Mouse (Mus musculus): Measurements from ENCODE around the gene Glb1l.

The Glb1l gene

DNA sequence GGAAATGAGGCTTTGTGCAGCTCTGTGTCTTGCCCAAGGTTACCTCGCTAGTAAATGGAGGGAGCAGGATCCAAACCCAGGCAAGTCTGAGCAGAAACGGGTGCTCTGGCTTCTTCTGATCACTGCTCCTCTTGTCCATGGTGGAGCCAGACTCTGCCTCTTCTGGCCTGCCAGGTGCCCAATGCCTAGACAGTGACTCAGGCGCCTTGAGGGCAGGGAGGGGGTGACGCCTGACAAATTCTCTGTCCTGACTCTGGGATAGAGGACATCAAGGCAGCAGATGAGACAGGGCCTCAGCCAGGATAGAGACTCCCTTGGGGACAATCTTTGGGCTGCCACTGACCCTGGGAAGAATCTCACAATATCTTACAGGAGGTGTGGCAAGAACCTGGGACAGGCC is 20.6 kb upstream of the Glb1l start:
- no peak for DNase-seq (ENCODE audit: low spot score in 2 of 2)

DNA sequence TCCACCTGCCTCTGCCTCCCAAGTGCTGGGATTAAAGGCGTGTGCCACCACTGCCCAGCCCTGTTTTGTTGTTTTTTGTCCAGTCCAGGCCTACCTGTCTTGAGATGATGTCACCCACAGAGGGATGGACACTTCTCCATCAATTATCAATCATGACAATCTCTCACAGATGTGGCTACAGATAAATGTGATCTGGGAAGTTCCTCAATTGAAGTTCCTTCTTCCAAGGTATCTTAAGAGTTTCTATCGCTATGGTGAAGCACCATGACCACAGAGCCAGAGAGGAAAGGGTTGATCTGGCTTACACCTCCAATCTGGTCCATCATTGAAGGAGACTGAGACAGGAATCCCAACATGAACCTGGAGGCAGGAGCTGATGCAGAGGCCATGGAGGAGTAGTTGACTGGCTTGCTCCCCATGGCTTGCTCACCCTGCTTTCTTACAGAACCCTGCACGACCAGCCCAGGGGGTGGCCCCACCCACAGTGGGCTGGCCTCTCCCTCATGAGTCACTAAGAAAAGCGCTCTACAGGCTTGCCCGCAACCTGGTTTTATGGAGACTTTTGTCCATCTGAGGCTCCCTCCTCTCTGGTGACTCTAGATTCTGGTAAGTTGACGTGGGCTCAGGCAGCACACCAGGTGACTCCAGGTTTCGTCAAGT is 19.9 kb upstream of the Glb1l start:
- DNase-seq (ENCODE audit: low spot score in 2 of 2) = no peak

DNA sequence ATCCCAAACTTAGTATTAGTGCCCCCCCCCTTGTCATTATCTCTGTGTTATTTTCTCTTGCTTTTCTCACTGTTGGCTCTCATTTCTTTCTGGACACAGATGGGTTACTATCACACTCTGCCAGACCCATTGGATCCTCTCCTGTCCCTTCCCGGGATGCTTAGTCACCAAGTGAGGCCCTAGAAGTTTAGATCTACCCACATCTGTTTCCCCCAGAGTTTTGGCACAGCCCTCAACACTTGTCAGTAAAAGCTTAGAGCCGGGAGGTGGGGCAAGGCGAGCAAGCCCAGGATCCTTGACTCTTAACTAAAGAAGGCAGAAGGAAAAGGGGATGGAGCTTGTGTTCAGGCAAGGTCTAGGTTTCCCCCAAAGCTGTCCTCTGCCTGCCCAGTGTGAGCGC is 18.5 kb upstream of the Glb1l start:
- no peak for DNase-seq (ENCODE audit: low spot score in 2 of 2)

DNA sequence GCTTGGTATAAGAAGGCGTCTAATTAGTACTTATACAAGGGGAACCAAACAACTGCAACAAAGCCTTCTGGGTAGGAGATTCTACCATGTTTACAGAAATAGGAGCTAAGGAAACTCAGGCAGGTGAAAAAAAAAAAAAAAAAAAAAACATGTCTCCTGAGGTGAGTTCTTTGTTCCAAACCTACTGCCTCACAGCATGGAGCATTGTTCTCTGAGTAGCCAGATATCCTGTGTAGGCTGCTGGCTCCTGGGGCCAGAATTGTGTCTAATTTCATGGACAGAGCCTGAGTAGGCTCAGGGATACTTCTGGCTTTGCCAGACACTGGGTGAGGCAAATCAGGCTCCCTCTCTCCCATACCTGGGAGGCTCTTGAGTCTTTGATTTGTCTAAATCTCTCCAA is 17.0 kb upstream of the Glb1l start:
- DNase-seq (ENCODE audit: low spot score in 2 of 2) = no peak

DNA sequence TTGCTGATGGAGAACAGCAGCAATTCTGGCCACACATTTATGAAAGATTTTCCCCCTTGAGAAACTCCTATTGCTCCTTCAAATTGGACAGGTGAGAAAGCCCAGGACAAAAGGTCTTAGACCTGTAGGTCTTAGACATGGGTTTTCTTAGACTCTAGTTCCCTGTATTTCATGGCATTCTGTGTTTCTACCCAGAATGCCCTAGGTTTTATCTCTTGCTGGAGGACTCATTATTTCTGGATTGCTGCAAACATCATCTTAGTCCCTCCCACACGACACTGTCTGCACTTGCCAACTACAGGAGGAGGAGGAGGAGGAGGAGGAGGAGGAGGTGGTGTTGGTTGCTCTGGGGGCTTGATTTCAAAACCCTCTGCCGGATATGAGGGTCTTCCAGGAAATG is 15.5 kb upstream of the Glb1l start:
- no peak for DNase-seq (ENCODE audit: low spot score in 2 of 2)

DNA sequence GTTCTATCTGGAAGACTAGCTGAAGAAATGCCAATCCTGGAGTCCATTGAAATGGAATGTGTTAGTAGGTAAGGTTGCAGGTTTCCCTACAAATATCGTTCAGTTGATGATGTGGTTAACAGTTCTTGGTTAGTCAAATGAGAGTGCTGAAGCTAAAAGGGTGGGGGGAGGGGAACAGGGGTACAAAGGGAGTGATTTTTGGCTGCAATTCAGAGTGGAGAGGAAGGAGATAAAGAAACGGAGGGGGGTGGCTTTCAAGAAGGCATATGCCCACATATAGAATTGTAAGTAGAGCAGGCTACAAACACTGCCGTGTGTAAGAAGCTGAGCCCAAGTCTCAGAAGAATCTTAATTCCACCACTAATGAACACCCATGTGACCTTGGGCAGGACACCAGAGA is 14.9 kb upstream of the Glb1l start:
- no peak for DNase-seq (ENCODE audit: low spot score in 2 of 2)

DNA sequence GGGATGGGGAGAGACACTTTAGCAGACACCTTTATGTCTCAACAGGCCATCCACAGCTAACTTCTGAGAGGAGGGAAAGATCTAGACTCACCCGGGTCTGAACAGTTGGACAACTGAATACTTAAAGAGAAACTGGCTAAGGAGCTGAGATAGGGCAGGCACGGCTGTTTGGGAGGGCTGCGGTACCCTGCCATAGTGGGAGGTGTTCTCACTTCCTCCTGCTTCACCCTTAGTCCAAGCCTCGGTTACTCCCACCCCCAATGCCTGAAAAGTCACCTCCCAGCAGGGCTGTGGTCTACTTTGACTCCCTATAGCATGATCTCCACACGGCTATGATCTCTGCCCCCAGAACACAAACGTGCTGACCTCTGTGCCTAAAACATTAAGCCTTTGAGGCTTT is 12.9 kb upstream of the Glb1l start:
- DNase-seq (ENCODE audit: low spot score in 2 of 2) = no peak

DNA sequence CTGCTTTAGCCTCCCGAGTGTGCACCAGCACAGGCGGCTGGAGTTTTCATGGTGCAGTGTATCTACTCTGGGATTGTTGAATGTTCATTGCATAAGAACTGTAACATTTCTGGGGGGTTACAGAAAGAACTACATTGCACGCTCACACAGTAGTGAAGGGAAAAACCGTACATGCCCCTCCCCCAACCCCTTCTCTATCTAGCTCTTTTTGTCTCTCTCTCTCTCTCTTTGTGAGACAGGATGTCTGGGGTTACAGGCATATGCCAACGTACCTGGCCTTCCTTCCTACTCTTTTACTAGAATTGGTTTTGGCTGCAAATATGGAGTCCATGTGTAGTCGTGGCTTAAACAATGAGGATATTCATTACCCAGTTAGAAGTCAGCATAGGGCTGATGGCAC is 12.3 kb upstream of the Glb1l start:
- DNase-seq (ENCODE audit: low spot score in 2 of 2) = no peak

DNA sequence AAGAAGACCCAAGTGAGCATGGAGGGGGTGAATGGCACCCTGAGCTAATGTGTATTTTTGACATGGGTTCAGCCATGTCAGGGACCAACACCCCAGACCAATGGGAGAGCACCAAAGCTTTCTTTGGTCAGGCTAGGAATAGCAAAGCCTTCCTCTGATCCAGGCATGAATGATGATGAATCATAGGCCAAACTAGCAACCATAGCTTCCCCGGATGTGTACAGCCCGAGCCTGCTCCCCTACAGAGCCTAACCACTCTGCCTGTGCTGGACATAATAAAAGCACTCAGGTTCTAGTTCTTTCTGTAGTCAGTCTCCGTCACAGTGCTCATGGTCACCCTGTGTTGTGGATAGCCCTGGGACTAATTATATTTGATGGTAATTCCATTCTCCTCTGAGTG is 10.9 kb upstream of the Glb1l start:
- no peak for DNase-seq (ENCODE audit: low spot score in 2 of 2)

DNA sequence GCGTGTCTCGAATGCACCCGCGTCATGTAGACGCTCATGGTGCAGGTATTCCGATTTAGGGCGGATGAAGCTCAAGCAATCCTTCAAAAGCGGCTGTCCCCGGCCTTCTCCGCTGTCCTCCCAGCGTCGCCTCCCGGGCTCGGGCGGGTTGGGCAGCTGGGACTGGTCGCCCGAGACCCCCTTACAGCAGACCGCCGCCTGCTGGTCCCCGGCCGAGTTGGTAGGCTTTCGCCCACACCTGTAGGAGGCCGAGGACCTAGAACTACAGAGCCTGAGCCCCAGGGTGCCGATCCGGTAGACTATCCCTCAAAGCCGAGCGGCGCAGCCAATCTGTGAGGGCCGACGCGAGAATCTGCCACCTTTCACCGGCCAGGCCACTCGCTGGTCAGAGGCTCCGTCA is 8.9 kb upstream of the Glb1l start, which contains the start of gene Tuba4a:
TSS of gene Tuba4a (minus strand) at position 335 of the 400 bp plus-strand sequence.
- no peak for DNase-seq (ENCODE audit: low spot score in 2 of 2)

DNA sequence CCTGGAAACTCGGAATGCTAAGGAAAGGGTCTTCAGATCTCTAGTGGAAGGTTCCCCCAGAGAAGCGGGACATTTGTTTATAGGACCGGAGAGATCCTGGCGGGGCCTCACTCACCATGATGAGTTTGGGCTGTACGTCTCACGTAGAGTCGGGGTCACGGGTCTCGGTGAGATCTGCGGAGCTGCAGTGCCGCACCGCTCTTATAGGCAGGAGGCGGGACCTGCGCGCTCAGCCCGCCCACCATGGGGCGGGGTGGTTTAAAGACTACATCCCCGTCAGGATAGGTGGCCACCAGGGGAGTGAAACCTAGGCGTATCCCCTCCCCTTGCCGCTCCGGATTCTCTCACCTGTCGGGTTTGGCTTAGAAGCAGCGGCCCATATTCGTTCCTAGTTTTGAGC is 8.5 kb upstream of the Glb1l start:
- peak; percentile 91 to 95 for DNase-seq (ENCODE audit: low spot score in 2 of 2)

DNA sequence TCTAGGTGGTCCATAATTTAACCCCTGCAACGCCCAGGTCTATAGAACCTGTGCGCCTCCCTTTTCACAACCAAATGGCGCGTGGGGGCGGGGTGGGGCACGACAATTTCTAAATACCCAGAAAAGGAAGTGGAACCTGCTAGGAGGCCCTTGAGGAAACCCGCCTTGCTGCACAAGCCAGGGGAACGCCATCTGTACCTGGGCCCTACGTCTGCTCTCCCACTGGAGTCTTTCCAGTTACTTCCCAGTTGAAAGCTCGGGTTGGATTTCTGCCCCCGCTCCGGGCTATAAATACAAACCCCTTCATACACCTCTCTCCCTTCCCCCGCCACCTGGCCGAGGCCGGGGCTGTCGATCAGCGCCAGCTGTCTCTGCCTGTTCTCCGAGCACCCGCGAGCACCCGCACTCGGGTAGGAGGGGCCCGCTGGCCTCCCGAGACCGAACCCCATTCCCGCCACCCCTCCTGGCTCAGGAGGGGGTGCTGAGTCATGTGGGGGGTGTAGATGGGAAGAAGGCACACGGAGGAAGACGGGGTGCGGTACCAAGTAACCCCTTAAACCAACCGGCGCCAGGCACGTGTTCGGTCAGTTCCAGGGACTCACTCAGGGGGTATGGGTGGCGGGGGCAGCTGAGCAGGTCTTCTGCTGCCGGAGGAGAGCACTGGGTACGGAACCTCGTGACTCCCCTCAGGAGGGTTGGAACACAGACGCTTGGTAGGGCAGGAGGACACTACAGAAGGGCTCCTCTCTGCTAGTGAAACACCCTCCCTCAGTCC is 7.8 kb upstream of the Glb1l start:
- DNase-seq (ENCODE audit: low spot score in 2 of 2) = peak; percentile 74 to 77

DNA sequence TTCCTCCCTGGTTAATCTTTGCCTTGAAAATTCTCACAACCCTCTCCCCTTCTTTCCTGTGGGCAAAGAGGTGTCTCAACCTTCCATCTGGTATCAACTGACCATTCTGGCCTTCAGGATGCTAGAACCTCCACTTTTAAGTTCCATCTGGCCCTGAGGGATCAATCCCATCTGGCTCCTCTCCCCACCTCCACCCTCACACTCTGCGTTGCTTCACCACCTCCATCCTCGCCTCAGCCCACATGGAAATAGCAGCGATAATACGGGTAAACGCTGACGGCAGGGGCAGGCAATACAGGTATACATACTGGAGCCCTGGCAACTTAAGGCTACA is 7.2 kb upstream of the Glb1l start:
- DNase-seq (ENCODE audit: low spot score in 2 of 2) = peak in 1 of 2 experiments; percentile 51

DNA sequence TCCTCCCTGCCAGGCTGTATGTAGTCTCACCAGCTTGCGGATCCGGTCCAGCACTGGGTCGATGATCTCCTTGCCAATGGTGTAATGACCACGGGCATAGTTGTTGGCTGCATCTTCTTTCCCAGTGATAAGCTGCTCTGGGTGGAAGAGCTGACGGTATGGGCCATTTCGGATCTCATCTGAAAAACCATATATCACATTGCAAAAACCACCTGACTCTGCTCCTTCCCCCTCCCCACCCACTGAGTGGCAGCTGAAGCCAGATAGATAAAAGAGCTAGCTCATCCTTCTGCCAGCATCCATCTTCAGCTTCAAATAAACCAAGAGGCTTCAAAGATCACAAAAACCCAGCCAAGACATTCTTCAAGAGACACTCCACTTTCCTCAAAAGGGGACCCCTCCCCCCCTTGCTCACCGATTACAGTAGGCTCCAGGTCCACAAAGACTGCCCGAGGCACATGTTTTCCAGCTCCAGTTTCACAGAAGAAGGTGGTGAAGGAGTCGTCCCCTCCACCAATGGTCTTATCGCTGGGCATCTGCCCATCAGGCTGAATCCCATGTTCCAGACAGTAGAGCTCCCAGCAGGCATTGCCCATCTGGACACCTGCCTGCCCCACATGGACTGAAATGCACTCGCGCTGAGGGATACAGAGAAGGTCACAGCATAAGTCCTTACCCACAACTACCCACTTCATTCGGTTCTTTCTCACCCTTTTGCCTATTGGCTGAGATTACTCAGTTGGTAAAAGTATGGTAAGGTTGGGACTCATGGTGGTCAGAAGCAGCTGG is 6.4 kb upstream of the Glb1l start:
- no peak for DNase-seq (ENCODE audit: low spot score in 2 of 2)

DNA sequence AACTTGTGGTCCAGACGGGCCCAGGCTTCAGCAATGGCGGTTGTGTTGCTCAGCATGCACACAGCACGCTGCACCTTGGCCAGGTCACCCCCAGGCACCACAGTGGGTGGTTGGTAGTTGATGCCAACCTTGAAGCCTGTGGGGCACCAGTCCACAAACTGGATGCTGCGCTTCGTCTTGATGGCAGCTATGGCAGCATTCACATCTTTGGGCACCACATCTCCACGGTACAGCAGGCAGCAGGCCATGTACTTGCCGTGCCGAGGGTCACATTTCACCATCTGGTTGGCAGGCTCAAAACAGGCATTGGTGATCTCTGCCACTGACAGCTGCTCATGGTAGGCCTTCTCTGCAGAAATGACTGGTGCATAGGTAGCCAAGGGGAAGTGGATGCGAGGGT is 5.2 kb upstream of the Glb1l start:
- no peak for DNase-seq (ENCODE audit: low spot score in 2 of 2)

DNA sequence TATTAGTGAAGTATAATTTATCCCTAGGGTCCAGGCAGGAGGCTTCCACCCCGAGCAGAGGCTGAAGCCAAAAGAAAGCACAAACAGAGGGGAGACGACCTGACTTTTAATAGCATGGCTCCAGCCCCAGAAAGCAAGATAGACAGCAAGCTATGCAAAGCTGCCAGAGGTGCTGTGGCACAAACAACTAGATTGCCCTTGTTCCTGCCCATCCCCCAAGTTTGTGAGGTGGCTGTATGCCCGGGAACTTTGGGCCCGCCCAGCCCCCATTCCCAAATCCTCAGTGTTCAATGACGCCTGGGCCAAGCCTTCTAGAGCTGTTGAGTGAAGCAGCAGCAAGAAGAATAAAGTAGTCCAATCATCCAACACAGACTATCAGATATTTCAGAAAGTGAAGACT is 4.3 kb upstream of the Glb1l start:
- DNase-seq (ENCODE audit: low spot score in 2 of 2) = peak; percentile 68 to 75

DNA sequence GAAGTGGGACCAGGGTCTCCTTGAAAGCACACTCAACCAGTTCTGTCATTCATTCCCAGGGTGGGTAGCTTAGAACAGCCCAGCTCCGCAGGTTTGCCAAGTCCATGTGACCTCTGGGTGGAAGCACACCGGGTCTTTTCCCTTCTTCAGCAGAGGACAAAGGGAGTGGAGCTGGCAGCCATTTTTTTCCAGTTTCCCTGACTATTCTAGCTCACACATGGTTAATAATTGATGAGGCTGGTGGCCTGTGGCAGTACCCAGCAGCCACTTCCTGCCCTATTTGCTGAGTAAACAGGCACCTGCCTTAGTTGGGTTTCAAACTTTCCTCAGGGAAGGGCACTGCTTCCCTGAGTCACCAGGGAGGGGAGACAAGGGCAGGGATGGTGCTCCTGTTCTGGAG is 3.8 kb upstream of the Glb1l start:
- DNase-seq (ENCODE audit: low spot score in 2 of 2) = no peak

DNA sequence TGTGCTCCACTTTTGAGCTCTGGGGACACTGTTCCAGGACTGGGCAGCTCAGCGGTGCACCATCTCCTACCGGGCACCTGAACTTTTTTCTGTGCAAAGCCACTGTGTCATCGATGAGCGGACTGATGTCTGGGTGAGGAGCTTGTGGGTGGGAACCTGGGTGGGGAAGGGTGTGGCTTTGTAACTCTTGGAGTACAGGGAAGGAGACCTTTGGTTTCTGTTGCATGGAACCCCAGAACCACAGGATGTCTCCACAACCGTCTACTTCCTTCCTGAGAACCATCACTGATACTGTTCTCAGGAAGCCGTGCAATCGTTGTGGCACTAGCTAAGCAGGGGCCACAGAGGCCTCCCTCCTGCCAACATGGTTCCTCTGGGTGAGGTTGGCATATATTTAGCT is 2.5 kb upstream of the Glb1l start:
- no peak for DNase-seq (ENCODE audit: low spot score in 2 of 2)

DNA sequence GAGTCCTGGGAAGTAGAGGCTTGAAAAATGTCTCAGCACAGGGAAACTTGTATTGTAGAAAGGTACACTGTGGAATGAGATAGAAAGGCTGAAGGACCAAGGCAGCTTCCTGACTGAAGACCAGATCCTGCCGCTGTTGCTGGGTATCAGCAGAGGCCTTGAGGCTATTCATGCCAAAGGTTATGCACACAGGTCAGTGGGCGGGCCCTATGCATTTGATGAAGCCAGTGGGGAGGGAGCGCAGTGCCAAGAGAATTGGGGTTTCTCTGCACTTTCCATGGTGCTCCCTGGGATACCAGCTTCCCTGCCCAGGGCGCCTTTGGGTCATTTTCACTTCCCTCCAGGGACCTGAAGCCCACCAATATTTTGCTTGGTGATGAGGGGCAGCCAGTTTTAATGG is 1.9 kb upstream of the Glb1l start:
- DNase-seq (ENCODE audit: low spot score in 2 of 2) = no peak

DNA sequence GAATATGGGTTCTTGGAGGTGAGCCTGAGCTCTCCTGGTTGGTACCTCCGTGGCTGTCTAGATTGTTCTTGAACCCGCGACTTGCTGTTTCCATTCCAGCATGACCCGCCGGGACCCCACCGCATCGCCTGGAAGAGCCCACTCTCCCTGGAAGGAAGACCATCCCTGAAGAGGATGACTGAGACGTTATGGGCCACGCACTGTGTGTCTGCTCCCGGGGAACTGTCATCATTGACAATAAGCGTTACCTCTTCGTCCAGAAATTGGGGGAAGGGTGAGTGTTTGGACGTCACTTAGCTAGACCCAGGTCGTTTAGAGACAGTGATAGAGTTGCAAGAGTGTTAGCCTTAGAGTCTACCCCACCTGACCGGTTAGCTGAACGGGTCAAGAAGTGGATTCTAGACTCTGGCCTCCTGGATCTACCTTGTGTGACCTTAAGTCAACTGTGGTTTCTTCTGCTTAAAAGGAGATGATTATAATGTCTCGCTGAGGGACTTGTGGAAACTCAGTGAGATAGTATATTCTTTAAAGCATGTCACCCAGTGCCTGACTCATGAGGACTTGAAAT is 612 bp upstream of the Glb1l start:
- no peak for DNase-seq (ENCODE audit: low spot score in 2 of 2)

DNA sequence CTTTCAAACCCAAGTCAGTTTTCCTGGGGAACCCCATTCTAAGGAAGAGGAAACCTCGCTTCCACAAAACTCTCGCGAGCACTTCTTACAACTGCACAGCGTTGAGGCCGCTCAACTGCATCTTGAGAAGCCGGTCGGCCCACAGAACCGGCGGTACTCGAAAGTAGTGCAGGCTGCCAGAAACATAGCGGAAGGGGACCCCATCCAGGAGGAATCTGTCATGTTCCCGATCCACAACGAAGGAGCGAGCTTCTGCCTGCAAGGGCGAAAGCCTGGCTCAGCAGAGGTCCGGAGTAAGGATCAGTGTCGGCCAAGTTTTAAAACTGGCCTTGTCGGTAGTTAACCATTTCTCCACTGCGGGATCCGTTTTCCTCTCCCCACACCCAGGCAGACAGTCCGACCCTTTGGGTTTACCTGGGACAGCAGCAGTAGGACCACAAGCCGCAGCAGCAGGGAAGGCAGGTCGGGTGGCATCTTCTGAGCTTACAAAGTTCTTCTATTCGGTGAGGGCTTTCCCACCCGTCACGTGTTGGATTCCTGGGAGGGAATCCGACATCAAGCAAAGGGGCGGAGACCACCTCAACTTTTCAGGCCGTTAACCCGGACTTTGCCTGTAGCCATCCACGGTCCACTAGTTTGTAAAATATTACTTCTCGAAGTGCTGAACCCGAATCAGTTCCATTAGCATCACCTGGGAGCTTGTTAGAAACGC is 1.5 kb downstream of the Glb1l start:
- no peak for DNase-seq (ENCODE audit: low spot score in 2 of 2)

DNA sequence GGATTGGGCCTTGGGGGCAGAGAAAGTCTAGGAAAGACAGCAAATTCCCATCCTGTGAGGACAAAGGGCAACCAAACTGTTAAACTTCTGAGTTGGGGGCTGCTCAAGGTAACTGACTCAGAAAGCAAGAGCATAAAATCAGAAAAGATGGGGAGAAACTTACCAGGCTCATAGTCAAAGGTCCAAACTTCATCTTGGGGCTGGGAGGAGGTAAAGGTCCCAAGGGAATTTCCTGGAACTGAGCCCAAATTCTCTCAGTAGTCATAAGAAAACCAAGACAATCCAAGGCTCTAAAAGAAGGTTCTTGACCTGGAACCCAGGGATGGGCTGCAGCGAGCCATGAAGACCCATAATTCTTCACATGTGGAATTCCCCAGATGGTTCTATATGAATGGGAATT is 9.4 kb downstream of the Glb1l start:
- DNase-seq (ENCODE audit: low spot score in 2 of 2) = no peak
